Mouse (Mus musculus): ENCODE data around the gene Astn2.

DNA sequence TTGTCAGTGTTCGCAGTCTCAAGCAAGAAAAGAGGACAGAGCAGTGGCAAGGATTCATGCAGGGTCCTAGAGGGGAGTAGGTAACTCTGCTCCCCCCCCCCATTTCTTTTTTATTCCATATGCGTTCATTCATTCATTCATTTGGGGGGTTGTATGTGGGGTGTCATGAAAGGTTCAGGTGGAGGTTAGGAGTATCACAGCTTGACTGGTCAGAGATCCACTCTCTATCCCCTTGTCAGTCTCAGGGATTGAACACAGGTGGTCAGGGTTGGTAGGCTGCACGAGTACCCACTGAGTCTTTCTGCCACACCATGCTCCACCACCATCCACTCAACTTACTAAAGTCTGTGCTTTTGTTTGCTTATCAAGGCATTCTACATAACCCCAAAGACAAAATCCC lies 171.6 kb downstream of the Astn2 start:
- TF ChIP-seq CTCF (IDR thresholded peaks at IDR 0.05; ENCODE audit: control insufficient read depth, insufficient read depth, low read length) (no peak), POLR2A (IDR thresholded peaks at IDR 0.05; ENCODE audit: borderline replicate concordance, control insufficient read depth, low read depth, low read length) (no peak)

All from bone marrow, adult 2 months (tissue).